Comparison of ENCODE assay signal across 26 mouse cellular contexts in genomic region chr17:47533691-47534090, GRCm38 (mm10). TPM values are rescaled to one million over a fixed set of nuclear protein-coding genes. Genes with fewer than 3 reads are reported as not detected.
DNase-seq lines count a peak whose midpoint lies in the region; ATAC-seq lines count a peak whose summit lies in the region.
"Had no signal": no experiment of that assay in that cellular context is flagged by ENCODE, and none has a peak within 500 bp of the region (broad histone marks: within the 10 kb centered on the region; RNA-seq: fewer than 3 reads in every experiment).

No protein-coding gene starts in this region.

- 95% methylated on average over 13 of the region's 13 CpGs for WGBS in heart, embryonic 10.5 days
- 94% methylated on average over 13 of the region's 13 CpGs for WGBS in heart, embryonic 12.5 days
- WGBS in liver, embryonic 13.5 days (ENCODE audit: insufficient replicate concordance): 95% methylated on average over 13 of the region's 13 CpGs

- no peaks in the 10 kb centered on the region for H3K9me3 ChIP-seq in heart, embryonic 10.5 days
- no peaks in the 10 kb centered on the region for H3K9me3 ChIP-seq in heart, embryonic 12.5 days (replicated peaks)
- no peaks in the 10 kb centered on the region for H3K9me3 ChIP-seq in liver, embryonic 13.5 days (replicated peaks)
- H3K9me3 ChIP-seq: heart, embryonic 13.5 days; limb, embryonic 10.5 days; limb, embryonic 15.5 days; lung, embryonic 15.5 days; midbrain, embryonic 10.5 days; neural tube, embryonic 13.5 days had no signal

- no peak overlapping the region for H3K9ac ChIP-seq in heart, embryonic 12.5 days
- H3K9ac ChIP-seq in liver, embryonic 13.5 days: peak overlapping the region; percentile 69; the same call in 1 of the 2 replicates
- H3K9ac ChIP-seq: forebrain, postnatal 0 days; heart, embryonic 13.5 days; limb, embryonic 15.5 days; lung, embryonic 15.5 days; neural tube, embryonic 13.5 days had no signal

- no peak overlapping the region for H3K4me3 ChIP-seq in heart, embryonic 10.5 days
- no peak overlapping the region for H3K4me3 ChIP-seq in heart, embryonic 12.5 days
- H3K4me3 ChIP-seq in liver, embryonic 13.5 days (replicated peaks): no peak overlapping the region
- H3K4me3 ChIP-seq: heart, embryonic 13.5 days; limb, embryonic 10.5 days; limb, embryonic 15.5 days; lung, embryonic 15.5 days; midbrain, embryonic 10.5 days; myocyte; neural tube, embryonic 13.5 days had no signal

- 0 out of 2 replicates have a peak overlapping the region, but pooled peaks have one; percentile 6 for H3K27ac ChIP-seq in heart, embryonic 10.5 days
- no peak overlapping the region for H3K27ac ChIP-seq in heart, embryonic 12.5 days (ENCODE audit: poor library complexity, severe bottlenecking)
- peak overlapping the region; percentile 99 for H3K27ac ChIP-seq in liver, embryonic 13.5 days
- H3K27ac ChIP-seq: heart, embryonic 13.5 days; limb, embryonic 10.5 days; limb, embryonic 15.5 days; lung, embryonic 15.5 days; midbrain, embryonic 10.5 days; neural tube, embryonic 13.5 days had no signal

- H3K4me2 ChIP-seq in heart, embryonic 12.5 days: no peak overlapping the region
- peak overlapping the region; percentile 70; the same call in 1 of the 2 replicates for H3K4me2 ChIP-seq in liver, embryonic 13.5 days
- H3K4me2 ChIP-seq: heart, embryonic 13.5 days; limb, embryonic 15.5 days; lung, embryonic 15.5 days; neural tube, embryonic 13.5 days had no signal

- ATAC-seq in heart, embryonic 12.5 days (ENCODE audit: insufficient number of reproducible peaks, low FRiP score): no peak
- ATAC-seq in CD4-positive, CD25-positive, alpha-beta regulatory T cell, adult 4 months: peak; percentile 26
- ATAC-seq in liver, embryonic 13.5 days (ENCODE audit: low read depth): no peak
- ATAC-seq: forebrain, postnatal 0 days; hindbrain, embryonic 16.5 days; intestine, postnatal 0 days had no signal

- DNase-seq in heart, embryonic 10.5 days (ENCODE audit: low spot score): no peak
- no peak for DNase-seq in liver, embryonic 13.5 days
- DNase-seq in naive thymus-derived CD4-positive, alpha-beta T cell, adult 2 months (ENCODE audit: low read depth): peak; percentile 79
- DNase-seq in layer of hippocampus, postnatal 14 days (ENCODE audit: low spot score in 2 of 2): no peak
- DNase-seq in cerebellum, adult 9-11 months: no peak
- DNase-seq in frontal cortex, adult 2 months (ENCODE audit: extremely low spot score in 1 of 2, low spot score in 1 of 2): no peak
- DNase-seq: adrenal gland, postnatal 25 days; cerebellum, adult 11-12 months; cerebellum, postnatal 10 days; forebrain, postnatal 0 days; gastrocnemius, postnatal 36 days; heart, adult 18-20 months; heart, postnatal 10 days; kidney, adult 9 months; kidney, postnatal 10 days had no signal

- H3K4me1 ChIP-seq in heart, embryonic 10.5 days: peaks cover 28% of the 10 kb centered on the region
- peaks cover 23% of the 10 kb centered on the region for H3K4me1 ChIP-seq in heart, embryonic 12.5 days (replicated peaks)
- peaks cover 86% of the 10 kb centered on the region for H3K4me1 ChIP-seq in liver, embryonic 13.5 days (replicated peaks)

- no peaks in the 10 kb centered on the region for H3K36me3 ChIP-seq in heart, embryonic 10.5 days
- no peaks in the 10 kb centered on the region for H3K36me3 ChIP-seq in heart, embryonic 12.5 days
- H3K36me3 ChIP-seq in liver, embryonic 13.5 days: no peaks in the 10 kb centered on the region
- H3K36me3 ChIP-seq: heart, embryonic 13.5 days; limb, embryonic 10.5 days; limb, embryonic 15.5 days; lung, embryonic 15.5 days; midbrain, embryonic 10.5 days; neural tube, embryonic 13.5 days had no signal

- H3K27me3 ChIP-seq in heart, embryonic 10.5 days (ENCODE audit: insufficient read depth, poor library complexity, severe bottlenecking): no peaks in the 10 kb centered on the region
- H3K27me3 ChIP-seq in heart, embryonic 12.5 days (replicated peaks): no peaks in the 10 kb centered on the region
- H3K27me3 ChIP-seq in liver, embryonic 13.5 days: no peaks in the 10 kb centered on the region
- H3K27me3 ChIP-seq: heart, embryonic 13.5 days; limb, embryonic 15.5 days; lung, embryonic 15.5 days; neural tube, embryonic 13.5 days had no signal

RNA-seq across cellular contexts. Expression of gene Ccnd3, which starts 28.8 kb away (rescaled TPM):
- polyA plus RNA-seq in heart, embryonic 10.5 days (2016; fragmentation: Nextera tagmentation; extraction: Ambion mirVana): 552 and 644 TPM in 2 replicates
- 533 and 538 TPM in 2 replicates for polyA plus RNA-seq in heart, embryonic 12.5 days (2016; fragmentation: Nextera tagmentation; extraction: Ambion mirVana)
- 100 to 1,000 TPM; 149 to 151 TPM for polyA plus RNA-seq in CD4-positive, CD25-positive, alpha-beta regulatory T cell, adult 4 months (2017; shearing (Covaris generic))
- 387 and 400 TPM in 2 replicates for polyA plus RNA-seq in liver, embryonic 13.5 days (2015; fragmentation: Nextera tagmentation; extraction: Ambion mirVana)
- total RNA-seq in layer of hippocampus, postnatal 14 days (2021): 10 to 100 TPM; 39.6 to 46.3 TPM
- 34.4 and 36.0 TPM in 2 replicates for polyA plus RNA-seq in frontal cortex, adult 2 months (2012; rRNA removed)

RNA-seq across cellular contexts. Expression of gene Taf8, which starts 31.6 kb away (rescaled TPM):
- 23.0 and 28.5 TPM in 2 replicates for polyA plus RNA-seq in heart, embryonic 10.5 days (2016; fragmentation: Nextera tagmentation; extraction: Ambion mirVana)
- polyA plus RNA-seq in heart, embryonic 12.5 days (2016; fragmentation: Nextera tagmentation; extraction: Ambion mirVana): 21.1 and 22.1 TPM in 2 replicates
- polyA plus RNA-seq in CD4-positive, CD25-positive, alpha-beta regulatory T cell, adult 4 months (2017; shearing (Covaris generic)): 10 to 100 TPM; 61.1 to 95.4 TPM
- 14.4 and 14.5 TPM in 2 replicates for polyA plus RNA-seq in liver, embryonic 13.5 days (2015; fragmentation: Nextera tagmentation; extraction: Ambion mirVana)
- total RNA-seq in layer of hippocampus, postnatal 14 days (2021): 10 to 100 TPM; 14.8 to 16.4 TPM
- 30.5 and 32.6 TPM in 2 replicates for polyA plus RNA-seq in frontal cortex, adult 2 months (2012; rRNA removed)
